Comparison of ENCODE assay signal across 10 mouse cellular contexts in genomic region chr2:30067962-30068361, GRCm38 (mm10). TPM values are rescaled to one million over a fixed set of nuclear protein-coding genes. Genes with fewer than 3 reads are reported as not detected.
DNase-seq lines count a peak whose midpoint lies in the region; ATAC-seq and TF ChIP-seq lines count a peak whose summit lies in the region.
"Had no signal": no experiment of that assay in that cellular context is flagged by ENCODE, and none has a peak within 500 bp of the region (broad histone marks: within the 10 kb centered on the region; RNA-seq: fewer than 3 reads in every experiment).

No protein-coding gene starts in this region.

- no peak for TF ChIP-seq EP300 in heart, postnatal 0 days (IDR thresholded peaks at IDR 0.05; ENCODE audit: low read depth)

- TF ChIP-seq CTCF in heart, postnatal 0 days (IDR thresholded peaks at IDR 0.05; ENCODE audit: low read depth), result no peak
- no peak for TF ChIP-seq CTCF in bone marrow macrophage, adult 2 months (IDR thresholded peaks at IDR 0.05; ENCODE audit: low read depth, low read length)

- peak overlapping the region; percentile 98 for H3K4me3 ChIP-seq in heart, postnatal 0 days (ENCODE audit: low read depth, low read length)
- peak overlapping the region; percentile 98 for H3K4me3 ChIP-seq in bone marrow macrophage, adult 2 months (ENCODE audit: insufficient read depth, low read length)
- peak overlapping the region; percentile 100 for H3K4me3 ChIP-seq in hindbrain, embryonic 15.5 days
- H3K4me3 ChIP-seq in midbrain, embryonic 13.5 days (replicated peaks), result peak overlapping the region; percentile 99

- DNase-seq in heart, postnatal 0 days (ENCODE audit: low spot score), result no peak
- no peak for DNase-seq in heart, adult 18-20 months
- no peak for DNase-seq in urinary bladder, postnatal 36 days (ENCODE audit: low spot score in 2 of 2)
- no peak for DNase-seq in layer of hippocampus, adult 18-20 months (ENCODE audit: low spot score in 2 of 2)
- no peak for DNase-seq in kidney, postnatal 4 days
- DNase-seq: cerebellum, postnatal 36 days; right cerebral cortex, postnatal 25 days had no signal

- H3K9me3 ChIP-seq in heart, postnatal 0 days (replicated peaks; ENCODE audit: control insufficient read depth, low read length), result no peaks in the 10 kb centered on the region
- H3K9me3 ChIP-seq in hindbrain, embryonic 15.5 days, result no peaks in the 10 kb centered on the region
- H3K9me3 ChIP-seq in midbrain, embryonic 13.5 days, result no peaks in the 10 kb centered on the region

- no peak for TF ChIP-seq POLR2A in bone marrow macrophage, adult 2 months (IDR thresholded peaks at IDR 0.05; ENCODE audit: borderline replicate concordance, low read depth, low read length)

- peak overlapping the region; percentile 91 for H3K9ac ChIP-seq in heart, postnatal 0 days (replicated peaks; ENCODE audit: low read depth, low read length)
- H3K9ac ChIP-seq in hindbrain, embryonic 15.5 days, result peak overlapping the region; percentile 98
- peak overlapping the region; percentile 99 for H3K9ac ChIP-seq in midbrain, embryonic 13.5 days (replicated peaks)

- 26% methylated on average over 7 of the region's 7 CpGs for WGBS in heart, postnatal 0 days
- WGBS in hindbrain, embryonic 15.5 days, result 26% methylated on average over 7 of the region's 7 CpGs
- WGBS in midbrain, embryonic 13.5 days, result 29% methylated on average over 7 of the region's 7 CpGs

- H3K4me1 ChIP-seq in heart, postnatal 0 days (ENCODE audit: control insufficient read depth, insufficient read depth), result peaks cover 16% of the 10 kb centered on the region
- peaks cover 11% of the 10 kb centered on the region for H3K4me1 ChIP-seq in bone marrow macrophage, adult 2 months (ENCODE audit: control insufficient read depth, insufficient read depth, low read length)
- peaks cover 29% of the 10 kb centered on the region for H3K4me1 ChIP-seq in hindbrain, embryonic 15.5 days (replicated peaks)
- H3K4me1 ChIP-seq in midbrain, embryonic 13.5 days (replicated peaks), result peaks cover 35% of the 10 kb centered on the region

- no peaks in the 10 kb centered on the region for H3K27me3 ChIP-seq in heart, postnatal 0 days (ENCODE audit: control insufficient read depth, insufficient read depth, low read length)
- H3K27me3 ChIP-seq in hindbrain, embryonic 15.5 days, result no peaks in the 10 kb centered on the region
- H3K27me3 ChIP-seq in midbrain, embryonic 13.5 days, result no peaks in the 10 kb centered on the region

- H3K36me3 ChIP-seq in heart, postnatal 0 days (replicated peaks; ENCODE audit: control insufficient read depth, insufficient read depth, low read length), result peaks cover 34% of the 10 kb centered on the region
- H3K36me3 ChIP-seq in hindbrain, embryonic 15.5 days, result peaks cover 30% of the 10 kb centered on the region
- H3K36me3 ChIP-seq in midbrain, embryonic 13.5 days, result peaks cover 33% of the 10 kb centered on the region

- no peak overlapping the region for H3K27ac ChIP-seq in heart, postnatal 0 days (ENCODE audit: low read depth)
- peak overlapping the region; percentile 33 for H3K27ac ChIP-seq in bone marrow macrophage, adult 2 months (ENCODE audit: insufficient read depth, low read depth, low read length)
- peak overlapping the region; percentile 99; the same call in 1 of the 2 replicates for H3K27ac ChIP-seq in hindbrain, embryonic 15.5 days (replicated peaks)
- H3K27ac ChIP-seq in midbrain, embryonic 13.5 days, result no peak overlapping the region

- ATAC-seq in heart, postnatal 0 days (ENCODE audit: insufficient read depth, low read depth), result no peak
- ATAC-seq in hindbrain, embryonic 15.5 days (ENCODE audit: low FRiP score, low read depth), result no peak
- ATAC-seq in midbrain, embryonic 13.5 days, result no peak

- H3K4me2 ChIP-seq in heart, postnatal 0 days (ENCODE audit: low read depth, low read length), result peak overlapping the region; percentile 92
- H3K4me2 ChIP-seq in hindbrain, embryonic 15.5 days, result peak overlapping the region; percentile 79
- H3K4me2 ChIP-seq in midbrain, embryonic 13.5 days (replicated peaks), result peak overlapping the region; percentile 59

RNA-seq across cellular contexts. Expression of gene Pkn3, which starts 9.5 kb away (rescaled TPM):
- 13.9 and 18.9 TPM in 2 replicates for total RNA-seq in heart, postnatal 0 days (2014; rRNA removed; ENCODE audit: low replicate concordance)
- 5.7 and 6.0 TPM in 2 replicates for polyA plus RNA-seq in heart, postnatal 0 days (2015; fragmentation: Nextera tagmentation; extraction: Ambion mirVana)
- total RNA-seq in heart, adult 18-20 months (2021), result 1 to 10 TPM; 7.8 to 9.3 TPM
- 6.6 and 7.2 TPM in 2 replicates for polyA plus RNA-seq in bone marrow macrophage, adult 2 months (2012; ENCODE audit: insufficient read depth, insufficient read length, missing spikeins)
- 2.4 and 2.8 TPM in 2 replicates for polyA plus RNA-seq in hindbrain, embryonic 15.5 days (2015; fragmentation: Nextera tagmentation; extraction: Ambion mirVana)
- 2.8 and 3.8 TPM in 2 replicates for polyA plus RNA-seq in midbrain, embryonic 13.5 days (2015; fragmentation: Nextera tagmentation; extraction: Ambion mirVana)
- 1 to 10 TPM; 2.1 to 3.8 TPM for total RNA-seq in layer of hippocampus, adult 18-20 months (2021)

RNA-seq across cellular contexts. Expression of gene Set, which starts 10.8 kb away (rescaled TPM):
- total RNA-seq in heart, postnatal 0 days (2014; rRNA removed; ENCODE audit: low replicate concordance), result 103 and 123 TPM in 2 replicates
- 131 and 139 TPM in 2 replicates for polyA plus RNA-seq in heart, postnatal 0 days (2015; fragmentation: Nextera tagmentation; extraction: Ambion mirVana)
- 10 to 100 TPM; 94.9 to 98.5 TPM for total RNA-seq in heart, adult 18-20 months (2021)
- polyA plus RNA-seq in bone marrow macrophage, adult 2 months (2012; ENCODE audit: insufficient read depth, insufficient read length, missing spikeins), result 167 and 173 TPM in 2 replicates
- polyA plus RNA-seq in hindbrain, embryonic 15.5 days (2015; fragmentation: Nextera tagmentation; extraction: Ambion mirVana), result 315 and 329 TPM in 2 replicates
- 448 and 482 TPM in 2 replicates for polyA plus RNA-seq in midbrain, embryonic 13.5 days (2015; fragmentation: Nextera tagmentation; extraction: Ambion mirVana)
- total RNA-seq in layer of hippocampus, adult 18-20 months (2021), result 100 to 1,000 TPM; 192 to 199 TPM

RNA-seq across cellular contexts. Expression of gene Wdr34, which starts 19.3 kb away (rescaled TPM):
- total RNA-seq in heart, postnatal 0 days (2014; rRNA removed; ENCODE audit: low replicate concordance), result 26.2 and 30.1 TPM in 2 replicates
- polyA plus RNA-seq in heart, postnatal 0 days (2015; fragmentation: Nextera tagmentation; extraction: Ambion mirVana), result 17.3 and 17.6 TPM in 2 replicates
- 1 to 10 TPM; 6.3 to 6.8 TPM for total RNA-seq in heart, adult 18-20 months (2021)
- polyA plus RNA-seq in bone marrow macrophage, adult 2 months (2012; ENCODE audit: insufficient read depth, insufficient read length, missing spikeins), result 8.2 TPM in 2 replicates
- polyA plus RNA-seq in hindbrain, embryonic 15.5 days (2015; fragmentation: Nextera tagmentation; extraction: Ambion mirVana), result 73.9 and 79.0 TPM in 2 replicates
- 59.6 and 62.3 TPM in 2 replicates for polyA plus RNA-seq in midbrain, embryonic 13.5 days (2015; fragmentation: Nextera tagmentation; extraction: Ambion mirVana)
- 10 to 100 TPM; 38.3 to 39.4 TPM for total RNA-seq in layer of hippocampus, adult 18-20 months (2021)

RNA-seq across cellular contexts. Expression of gene Zdhhc12, which starts 25.5 kb away (rescaled TPM):
- total RNA-seq in heart, postnatal 0 days (2014; rRNA removed; ENCODE audit: low replicate concordance), result 15.5 and 27.4 TPM in 2 replicates
- 19.9 and 21.1 TPM in 2 replicates for polyA plus RNA-seq in heart, postnatal 0 days (2015; fragmentation: Nextera tagmentation; extraction: Ambion mirVana)
- total RNA-seq in heart, adult 18-20 months (2021), result 1 to 10 TPM; 2.8 to 3.9 TPM
- polyA plus RNA-seq in bone marrow macrophage, adult 2 months (2012; ENCODE audit: insufficient read depth, insufficient read length, missing spikeins), result 23.7 and 28.2 TPM in 2 replicates
- polyA plus RNA-seq in hindbrain, embryonic 15.5 days (2015; fragmentation: Nextera tagmentation; extraction: Ambion mirVana), result 26.3 and 27.7 TPM in 2 replicates
- 18.9 and 19.0 TPM in 2 replicates for polyA plus RNA-seq in midbrain, embryonic 13.5 days (2015; fragmentation: Nextera tagmentation; extraction: Ambion mirVana)
- total RNA-seq in layer of hippocampus, adult 18-20 months (2021), result 10 to 100 TPM in 1 of 2 experiments, 1 to 10 TPM in 1; 7.9 to 10.5 TPM

RNA-seq across cellular contexts. Expression of gene Zer1, which starts 56.4 kb away (rescaled TPM):
- 31.2 and 32.4 TPM in 2 replicates for total RNA-seq in heart, postnatal 0 days (2014; rRNA removed; ENCODE audit: low replicate concordance)
- 3.7 and 4.1 TPM in 2 replicates for polyA plus RNA-seq in heart, postnatal 0 days (2015; fragmentation: Nextera tagmentation; extraction: Ambion mirVana)
- total RNA-seq in heart, adult 18-20 months (2021), result 10 to 100 TPM; 21.8 to 23.5 TPM
- 22.8 and 26.8 TPM in 2 replicates for polyA plus RNA-seq in bone marrow macrophage, adult 2 months (2012; ENCODE audit: insufficient read depth, insufficient read length, missing spikeins)
- 13.7 and 13.9 TPM in 2 replicates for polyA plus RNA-seq in hindbrain, embryonic 15.5 days (2015; fragmentation: Nextera tagmentation; extraction: Ambion mirVana)
- polyA plus RNA-seq in midbrain, embryonic 13.5 days (2015; fragmentation: Nextera tagmentation; extraction: Ambion mirVana), result 14.4 and 15.1 TPM in 2 replicates
- 100 to 1,000 TPM; 187 to 193 TPM for total RNA-seq in layer of hippocampus, adult 18-20 months (2021)

Comparison
In these comparisons a context has a peak if more than half of its experiments do, and no peak if none do; other contexts are left out.
1. H3K27ac ChIP-seq: peak in bone marrow macrophage, adult 2 months (single experiment) and hindbrain, embryonic 15.5 days (single experiment); none in heart, postnatal 0 days (single experiment) and midbrain, embryonic 13.5 days (single experiment).
2. Peak in every context shown above with its lines, with median percentiles within 50 percentile points of each other: H3K4me2 ChIP-seq, H3K4me3 ChIP-seq and H3K9ac ChIP-seq.